8 mouse cellular contexts compared by ENCODE assay signal in genomic region chr17:6257070-6257456, GRCm38 (mm10). TPM values are rescaled to one million over a fixed set of nuclear protein-coding genes. Genes with fewer than 3 reads are reported as not detected.
DNase-seq lines count a peak whose midpoint lies in the region; ATAC-seq and TF ChIP-seq lines count a peak whose summit lies in the region.
"Not testable (repeated sequence)": the region's sequence is repeated elsewhere in the genome, so short reads cannot be mapped to it uniquely, and the experiment has no call there.

No protein-coding gene starts in this region.

- H3K27me3 ChIP-seq in embryonic facial prominence, embryonic 10.5 days (replicated peaks; ENCODE audit: low read depth, poor library complexity, severe bottlenecking); hindbrain, embryonic 14.5 days (ENCODE audit: control insufficient read depth, insufficient read depth, low read length); limb, embryonic 11.5 days (ENCODE audit: control insufficient read depth, insufficient read depth, low read length); midbrain, embryonic 15.5 days (replicated peaks): not testable (repeated sequence)

- peak; percentile 1 for DNase-seq in brain, embryonic 14.5 days (ENCODE audit: low read depth)
- not testable (repeated sequence) for DNase-seq in embryonic facial prominence, embryonic 10.5 days (ENCODE audit: low spot score); limb, embryonic 11.5 days (ENCODE audit: low spot score)
- peak; percentile 76 to 78 for DNase-seq in frontal cortex, adult 2 months (ENCODE audit: extremely low spot score in 1 of 2, low spot score in 1 of 2)
- peak; percentile 10 for DNase-seq in hindbrain, embryonic 14.5 days (ENCODE audit: low spot score)
- peak; percentile 69 to 75 for DNase-seq in layer of hippocampus, postnatal 10 days (ENCODE audit: low spot score in 2 of 2)
- peak; percentile 66 for DNase-seq in right cerebral cortex, postnatal 4 days

- TF ChIP-seq CTCF in brain, embryonic 14.5 days (IDR thresholded peaks at IDR 0.05; ENCODE audit: borderline replicate concordance, extremely low read depth, insufficient read depth, insufficient read length): not testable (repeated sequence)

- TF ChIP-seq POLR2A in brain, embryonic 14.5 days (IDR thresholded peaks at IDR 0.05; ENCODE audit: borderline replicate concordance, extremely low read depth, insufficient read depth, insufficient read length, poor library complexity, severe bottlenecking): not testable (repeated sequence)

- not testable (repeated sequence) for H3K4me1 ChIP-seq in embryonic facial prominence, embryonic 10.5 days; hindbrain, embryonic 14.5 days (replicated peaks; ENCODE audit: control insufficient read depth, insufficient read depth, low read length); limb, embryonic 11.5 days (ENCODE audit: control insufficient read depth, insufficient read depth, low read length); midbrain, embryonic 15.5 days

- peak overlapping the region; percentile 45 for H3K4me3 ChIP-seq in embryonic facial prominence, embryonic 10.5 days
- H3K4me3 ChIP-seq in hindbrain, embryonic 14.5 days (replicated peaks; ENCODE audit: low read length): peak overlapping the region; percentile 29
- not testable (repeated sequence) for H3K4me3 ChIP-seq in limb, embryonic 11.5 days (ENCODE audit: low read depth, low read length)
- peak overlapping the region; percentile 42 for H3K4me3 ChIP-seq in midbrain, embryonic 15.5 days

- H3K9me3 ChIP-seq in embryonic facial prominence, embryonic 10.5 days; hindbrain, embryonic 14.5 days (ENCODE audit: control insufficient read depth, low read length); limb, embryonic 11.5 days (ENCODE audit: control insufficient read depth, low read length); midbrain, embryonic 15.5 days: not testable (repeated sequence)

- not testable (repeated sequence) for H3K27ac ChIP-seq in embryonic facial prominence, embryonic 10.5 days (replicated peaks); hindbrain, embryonic 14.5 days; limb, embryonic 11.5 days (replicated peaks; ENCODE audit: low read depth, low read length); midbrain, embryonic 15.5 days

- not testable (repeated sequence) for H3K36me3 ChIP-seq in embryonic facial prominence, embryonic 10.5 days (replicated peaks); hindbrain, embryonic 14.5 days (replicated peaks; ENCODE audit: control insufficient read depth, insufficient read depth); limb, embryonic 11.5 days (ENCODE audit: control insufficient read depth, insufficient read depth, low read length); midbrain, embryonic 15.5 days (replicated peaks)

- ATAC-seq in hindbrain, embryonic 14.5 days (ENCODE audit: low FRiP score); limb, embryonic 11.5 days (ENCODE audit: insufficient number of reproducible peaks, low FRiP score, low TSS enrichment, low read depth): not testable (repeated sequence)
- ATAC-seq in midbrain, embryonic 15.5 days (replicated peaks): peak; percentile 73

- 2% methylated on average over 20 of the region's 20 CpGs for WGBS in embryonic facial prominence, embryonic 10.5 days
- whole genome bisulfite sequencing in hindbrain, embryonic 14.5 days: 0% methylated on average over 3 of the region's 20 CpGs
- WGBS in limb, embryonic 11.5 days: 5% methylated on average over 14 of the region's 20 CpGs
- under 1% methylated on average over 20 of the region's 20 CpGs for WGBS in midbrain, embryonic 15.5 days

- H3K4me2 ChIP-seq in hindbrain, embryonic 14.5 days (replicated peaks): peak overlapping the region; percentile 50
- peak overlapping the region; percentile 32; the same call in 1 of the 2 replicates for H3K4me2 ChIP-seq in limb, embryonic 11.5 days (ENCODE audit: low read depth, severe bottlenecking)
- peak overlapping the region; percentile 45 for H3K4me2 ChIP-seq in midbrain, embryonic 15.5 days

- peak overlapping the region; percentile 51; the same call in 1 of the 2 replicates for H3K9ac ChIP-seq in hindbrain, embryonic 14.5 days
- not testable (repeated sequence) for H3K9ac ChIP-seq in limb, embryonic 11.5 days (ENCODE audit: low read length)
- peak overlapping the region; percentile 46 for H3K9ac ChIP-seq in midbrain, embryonic 15.5 days

RNA-seq across cellular contexts. Expression of gene Tmem181a, which starts 0.4 kb away (rescaled TPM):
- polyA plus RNA-seq in brain, embryonic 14.5 days (2012; rRNA removed): 32.2 and 38.8 TPM in 2 replicates
- polyA plus RNA-seq in embryonic facial prominence, embryonic 10.5 days (2016; fragmentation: Nextera tagmentation; extraction: Ambion mirVana): 23.0 and 23.9 TPM in 2 replicates
- 64.6 and 65.0 TPM in 2 replicates for polyA plus RNA-seq in frontal cortex, adult 2 months (2012; rRNA removed)
- polyA plus RNA-seq in hindbrain, embryonic 14.5 days (2014; fragmentation: Nextera tagmentation; extraction: Ambion mirVana): 59.6 and 67.4 TPM in 2 replicates
- total RNA-seq in layer of hippocampus, postnatal 10 days (2021): 10 to 100 TPM; 89.3 to 92.7 TPM
- 25.5 and 28.5 TPM in 2 replicates for polyA plus RNA-seq in limb, embryonic 11.5 days (2014; fragmentation: Nextera tagmentation; extraction: Ambion mirVana)
- polyA plus RNA-seq in midbrain, embryonic 15.5 days (2015; fragmentation: Nextera tagmentation; extraction: Ambion mirVana): 51.9 and 57.8 TPM in 2 replicates
